Mouse (Mus musculus) hindbrain, embryonic 13.5 days (tissue): Measurements from ENCODE around the gene Rrn3. TPM values are rescaled to one million over a fixed set of nuclear protein-coding genes. Genes with fewer than 3 reads are reported as not detected.
"Not testable (repeated sequence)": the region's sequence is repeated elsewhere in the genome, so short reads cannot be mapped to it uniquely, and the experiment has no call there.

Experiments used
- ATAC-seq: fragments of 200-750 bp; cut with Nextera tagmentation; 2 replicates; pipeline ENCODE4 v1.8.0; 2017; ENCODE audit warnings: moderate TSS enrichment; ENCODE audit not compliant: low FRiP score
- H3K27ac ChIP-seq: fragments of 300-500 bp; sonication (generic); 2 replicates; pipeline ENCODE4 v1.5.1; 2015; ENCODE audit warnings: inconsistent platforms, mild to moderate bottlenecking, moderate library complexity
- H3K27me3 ChIP-seq: fragments of 300-500 bp; sonication (generic); 2 replicates; pipeline ENCODE4 v1.6.1; 2015; ENCODE audit warnings: mild to moderate bottlenecking, inconsistent platforms
- H3K36me3 ChIP-seq: fragments of 300-500 bp; sonication (generic); 2 replicates; pipeline ENCODE4 v1.6.1; 2015; ENCODE audit warnings: mild to moderate bottlenecking, inconsistent platforms
- H3K4me1 ChIP-seq: fragments of 300-500 bp; sonication (generic); replicated peaks from 2 replicates; pipeline ENCODE4 v1.6.1; 2015; ENCODE audit warnings: inconsistent platforms
- H3K4me2 ChIP-seq: fragments of 300-500 bp; sonication (generic); 2 replicates; pipeline ENCODE4 v1.6.1; 2015; ENCODE audit warnings: inconsistent platforms, mild to moderate bottlenecking, moderate library complexity
- H3K4me3 ChIP-seq: fragments of 300-500 bp; sonication (generic); 2 replicates; pipeline ENCODE4 v1.5.1; 2015; ENCODE audit warnings: mild to moderate bottlenecking, inconsistent platforms
- H3K9ac ChIP-seq: fragments of 300-500 bp; sonication (generic); 2 replicates; pipeline ENCODE4 v1.6.1; 2015; ENCODE audit warnings: mild to moderate bottlenecking, inconsistent platforms
- H3K9me3 ChIP-seq: fragments of 300-500 bp; sonication (generic); 2 replicates; pipeline ENCODE4 v1.6.1; 2016; ENCODE audit warnings: inconsistent platforms
- WGBS: fragments of 180-500 bp; shearing (Covaris S2); methylation state at CpG from one replicate; pipeline ENCODE4 v1.1.7; 2015; 5-methylcytosine and 5-hydroxymethylcytosine counted together
- polyA plus RNA-seq: library from polyadenylated mRNA; unstranded; fragments of >200 nt; fragmentation: Nextera tagmentation; extraction: Ambion mirVana; gene quantifications from 2 replicates; pipeline ENCODE4 v1.2.1, GENCODE M21; 2015

Gene Rrn3
- polyA plus RNA-seq, result 124 and 125 TPM in 2 replicates

GRCm38 (mm10) chr16:13780353-13781036, at the start of gene Rrn3:
Gene Rrn3, plus strand, starts transcription at chr16:13780708.
- H3K4me1 ChIP-seq, result peaks cover 27% of the 10 kb centered on the region
- H3K9ac ChIP-seq, result peak within 1 kb of the TSS; percentile 95
- peak within 1 kb of the TSS; percentile 60 for H3K4me2 ChIP-seq
- peak within 1 kb of the TSS; percentile 92 for H3K4me3 ChIP-seq
- H3K27ac ChIP-seq, result peak within 1 kb of the TSS; percentile 89
- H3K9me3 ChIP-seq, result no peaks in the 10 kb centered on the region
- peaks cover 18% of the 10 kb centered on the region for H3K36me3 ChIP-seq
- WGBS, result under 1% methylated on average over 57 of the region's 57 CpGs
- H3K27me3 ChIP-seq, result no peaks in the 10 kb centered on the region
- ATAC-seq, result peak; percentile 99

DNA sequence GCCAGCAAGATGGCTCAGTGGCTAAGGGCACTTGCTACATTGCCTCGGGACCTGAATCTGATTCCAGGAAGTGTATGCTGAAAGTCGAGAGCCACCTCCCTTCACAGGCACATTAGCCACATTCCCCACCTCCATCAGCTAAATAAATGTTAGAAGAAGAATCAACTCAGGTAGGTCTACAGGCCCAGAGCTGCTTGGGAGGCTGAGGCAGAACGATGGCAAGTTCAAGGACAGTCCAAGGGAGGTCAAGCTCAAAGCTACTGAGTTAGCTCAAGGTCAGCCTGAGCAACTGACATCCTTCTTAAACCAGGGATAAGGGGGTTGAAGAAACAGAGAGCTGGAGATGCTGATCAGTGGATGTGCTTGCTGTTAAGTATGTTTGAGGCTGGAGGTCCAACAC, 47.7 kb upstream of the Rrn3 start:
- Histone ChIP-seq H3K27ac (no peak overlapping the region), H3K9me3 (no peaks in the 10 kb centered on the region), H3K27me3 (peaks cover 8% of the 10 kb centered on the region), H3K9ac (no peak overlapping the region), H3K36me3 (no peaks in the 10 kb centered on the region), H3K4me3 (no peak overlapping the region), H3K4me1 (peaks cover 5% of the 10 kb centered on the region), H3K4me2 (no peak overlapping the region)
- WGBS, result 90% methylated on average over 3 of the region's 3 CpGs
- ATAC-seq, result no peak

GRCm38 (mm10) chr16:13733518-13734137, 46.9 kb upstream of the Rrn3 start:
- Histone ChIP-seq H3K36me3 (no peaks in the 10 kb centered on the region), H3K4me2 (no peak overlapping the region), H3K4me3 (no peak overlapping the region), H3K9me3 (no peaks in the 10 kb centered on the region), H3K9ac (no peak overlapping the region), H3K27ac (no peak overlapping the region), H3K4me1 (peaks cover 5% of the 10 kb centered on the region), H3K27me3 (peaks cover 8% of the 10 kb centered on the region)
- WGBS, result 26% methylated on average over 9 of the region's 9 CpGs
- no peak for ATAC-seq

DNA sequence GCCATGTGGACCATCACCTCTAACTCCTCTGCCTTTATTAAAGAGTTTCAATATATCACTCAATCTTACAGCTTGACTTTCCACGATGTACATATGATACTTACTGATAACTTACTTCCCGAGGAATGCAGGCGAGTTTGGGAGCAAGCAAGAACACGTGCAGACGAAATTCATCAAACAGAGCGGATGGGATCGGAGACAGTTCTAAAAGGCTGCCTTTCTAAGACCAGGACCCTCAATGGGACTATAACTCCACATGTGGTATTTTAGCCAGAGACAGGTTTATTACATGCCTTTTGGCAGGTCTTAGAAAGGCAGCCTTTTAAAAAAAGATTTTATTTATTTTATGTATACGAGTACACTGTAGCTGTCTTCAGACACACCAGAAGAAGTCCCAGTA, 44.5 kb upstream of the Rrn3 start:
- Histone ChIP-seq H3K36me3 (no peaks in the 10 kb centered on the region), H3K9ac (no peak overlapping the region), H3K9me3 (no peaks in the 10 kb centered on the region), H3K27me3 (no peaks in the 10 kb centered on the region), H3K27ac (no peak overlapping the region), H3K4me2 (no peak overlapping the region), H3K4me3 (no peak overlapping the region), H3K4me1 (no peaks in the 10 kb centered on the region)
- no peak for ATAC-seq
- 85% methylated on average over 8 of the region's 8 CpGs for WGBS

- not testable (repeated sequence) for H3K36me3 ChIP-seq, H3K4me2 ChIP-seq, H3K27ac ChIP-seq, ATAC-seq, H3K9me3 ChIP-seq, H3K4me1 ChIP-seq, H3K4me3 ChIP-seq, H3K27me3 ChIP-seq, H3K9ac ChIP-seq
- WGBS, result 68% methylated on average over 4 of the region's 4 CpGs
These were observed 41.5 kb upstream of the Rrn3 start for GRCm38 (mm10) chr16:13739044-13739443.

DNA sequence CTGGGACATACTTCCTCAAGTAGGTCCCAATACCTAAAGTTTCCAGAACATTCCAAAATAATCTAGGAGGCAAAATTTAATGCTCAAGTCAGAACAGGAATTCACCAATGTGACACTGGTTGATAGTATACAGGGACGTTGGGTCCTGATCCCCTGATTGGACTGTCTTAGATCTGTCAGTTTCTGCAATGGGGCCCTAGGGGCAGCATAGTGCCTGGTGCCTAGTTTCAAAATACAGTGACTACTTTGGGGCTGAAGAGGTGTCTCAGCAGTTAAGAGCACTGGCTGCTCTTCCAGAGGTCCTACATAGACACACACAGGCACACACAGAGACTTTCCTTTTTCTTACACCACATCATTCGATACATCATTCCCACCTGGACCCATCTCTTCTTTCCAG, 39.7 kb upstream of the Rrn3 start:
- H3K4me3 ChIP-seq, result no peak overlapping the region
- H3K9me3 ChIP-seq, result no peaks in the 10 kb centered on the region
- no peak for ATAC-seq
- no peak overlapping the region for H3K9ac ChIP-seq
- 78% methylated on average over 2 of the region's 2 CpGs for WGBS
- H3K27me3 ChIP-seq, result no peaks in the 10 kb centered on the region
- no peaks in the 10 kb centered on the region for H3K36me3 ChIP-seq
- H3K4me1 ChIP-seq, result no peaks in the 10 kb centered on the region
- no peak overlapping the region for H3K4me2 ChIP-seq
- no peak overlapping the region for H3K27ac ChIP-seq

DNA sequence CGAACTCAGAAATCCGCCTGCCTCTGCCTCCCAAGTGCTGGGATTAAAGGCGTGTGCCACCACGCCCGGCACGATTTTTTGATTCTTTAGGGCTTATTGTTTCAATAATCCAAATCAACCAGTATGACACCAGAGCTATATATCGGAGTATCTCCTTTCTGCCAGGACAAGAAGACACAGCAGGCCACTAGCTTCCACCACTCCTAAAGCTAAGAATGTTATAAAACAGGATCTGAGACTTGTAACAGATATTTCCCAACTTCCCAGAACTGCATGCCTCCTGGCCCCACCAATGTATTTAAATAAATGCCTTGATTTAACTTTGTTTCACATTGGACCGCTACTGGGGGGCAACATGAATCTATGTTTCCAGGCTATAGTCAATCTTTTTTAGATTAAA, 32.8 kb upstream of the Rrn3 start:
- Histone ChIP-seq H3K4me2 (no peak overlapping the region), H3K4me1 (no peaks in the 10 kb centered on the region), H3K9me3 (no peaks in the 10 kb centered on the region), H3K36me3 (no peaks in the 10 kb centered on the region), H3K9ac (no peak overlapping the region), H3K4me3 (no peak overlapping the region), H3K27me3 (peaks cover 8% of the 10 kb centered on the region; the same call in 1 of the 2 replicates), H3K27ac (no peak overlapping the region)
- WGBS, result 92% methylated on average over 8 of the region's 8 CpGs
- ATAC-seq, result no peak

- Histone ChIP-seq H3K27ac (no peak overlapping the region), H3K27me3 (peaks cover 8% of the 10 kb centered on the region; the same call in 1 of the 2 replicates), H3K4me3 (no peak overlapping the region), H3K4me2 (no peak overlapping the region), H3K9ac (no peak overlapping the region), H3K36me3 (no peaks in the 10 kb centered on the region), H3K9me3 (no peaks in the 10 kb centered on the region), H3K4me1 (no peaks in the 10 kb centered on the region)
- no peak for ATAC-seq
- 63% methylated on average over 3 of the region's 3 CpGs for WGBS
These were observed 32.4 kb upstream of the Rrn3 start for GRCm38 (mm10) chr16:13748124-13748523.

DNA sequence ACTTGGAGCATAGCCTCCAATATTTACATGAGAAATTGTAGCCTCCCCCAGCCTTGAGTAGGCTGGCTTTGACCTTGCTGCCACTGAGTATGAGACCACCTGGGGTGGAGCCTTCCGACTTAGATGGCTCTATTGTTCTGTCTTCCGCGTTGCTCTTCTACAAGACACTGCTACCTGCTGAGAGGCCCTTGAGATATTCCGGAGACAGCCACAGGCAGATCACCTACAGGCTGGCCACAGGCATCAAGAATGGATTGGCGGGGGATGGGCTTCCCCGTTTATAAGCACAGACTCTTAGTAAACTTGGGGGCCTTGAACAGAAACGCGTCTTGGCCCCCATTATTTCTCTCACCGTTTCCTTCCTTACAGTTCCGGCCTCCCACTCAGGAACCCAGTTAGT, 31.7 kb upstream of the Rrn3 start:
- 12% methylated on average over 10 of the region's 10 CpGs for WGBS
- H3K4me3 ChIP-seq, ATAC-seq, H3K9me3 ChIP-seq, H3K36me3 ChIP-seq, H3K27ac ChIP-seq, H3K27me3 ChIP-seq, H3K4me1 ChIP-seq, H3K4me2 ChIP-seq, H3K9ac ChIP-seq: not testable (repeated sequence)

DNA sequence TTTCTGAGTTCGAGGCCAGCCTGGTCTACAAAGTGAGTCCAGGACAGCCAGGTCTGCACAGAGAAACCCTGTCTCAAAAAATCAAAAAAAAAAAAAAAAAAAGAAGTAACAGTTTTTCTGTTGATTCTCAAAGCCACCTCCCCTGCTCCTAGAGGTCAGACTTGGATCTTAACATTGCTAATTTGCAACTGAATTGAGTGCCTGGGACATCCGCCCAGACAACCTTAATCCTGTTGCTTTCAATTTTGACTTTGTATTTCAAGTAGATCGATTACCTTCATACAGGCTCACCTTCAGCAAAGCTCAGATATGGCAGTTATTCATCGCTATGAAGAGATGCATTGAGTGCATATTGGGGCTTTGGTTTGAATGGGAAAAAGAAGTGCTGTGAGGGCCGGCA, 31.2 kb upstream of the Rrn3 start:
- no peaks in the 10 kb centered on the region for H3K9me3 ChIP-seq
- 46% methylated on average over 5 of the region's 5 CpGs for whole genome bisulfite sequencing
- peaks cover 8% of the 10 kb centered on the region; the same call in 1 of the 2 replicates for H3K27me3 ChIP-seq
- ATAC-seq, result no peak
- no peaks in the 10 kb centered on the region for H3K36me3 ChIP-seq
- no peak overlapping the region for H3K27ac ChIP-seq
- H3K4me1 ChIP-seq, result no peaks in the 10 kb centered on the region
- H3K9ac ChIP-seq, result no peak overlapping the region
- no peak overlapping the region for H3K4me3 ChIP-seq
- no peak overlapping the region for H3K4me2 ChIP-seq

- WGBS, result 58% methylated on average over 3 of the region's 3 CpGs
- no peak overlapping the region for H3K9ac ChIP-seq
- H3K9me3 ChIP-seq, result no peaks in the 10 kb centered on the region
- peaks cover 2% of the 10 kb centered on the region for H3K4me1 ChIP-seq
- no peak for ATAC-seq
- no peak overlapping the region for H3K4me2 ChIP-seq
- peaks cover 8% of the 10 kb centered on the region; the same call in 1 of the 2 replicates for H3K27me3 ChIP-seq
- no peak overlapping the region for H3K27ac ChIP-seq
- H3K4me3 ChIP-seq, result no peak overlapping the region
- no peaks in the 10 kb centered on the region for H3K36me3 ChIP-seq
These were observed 30.5 kb upstream of the Rrn3 start for GRCm38 (mm10) chr16:13749981-13750380.

GRCm38 (mm10) chr16:13750626-13751025, 29.9 kb upstream of the Rrn3 start:
- peaks cover 5% of the 10 kb centered on the region for H3K4me1 ChIP-seq
- ATAC-seq, result no peak
- WGBS, result 93% methylated on average over 13 of the region's 13 CpGs

DNA sequence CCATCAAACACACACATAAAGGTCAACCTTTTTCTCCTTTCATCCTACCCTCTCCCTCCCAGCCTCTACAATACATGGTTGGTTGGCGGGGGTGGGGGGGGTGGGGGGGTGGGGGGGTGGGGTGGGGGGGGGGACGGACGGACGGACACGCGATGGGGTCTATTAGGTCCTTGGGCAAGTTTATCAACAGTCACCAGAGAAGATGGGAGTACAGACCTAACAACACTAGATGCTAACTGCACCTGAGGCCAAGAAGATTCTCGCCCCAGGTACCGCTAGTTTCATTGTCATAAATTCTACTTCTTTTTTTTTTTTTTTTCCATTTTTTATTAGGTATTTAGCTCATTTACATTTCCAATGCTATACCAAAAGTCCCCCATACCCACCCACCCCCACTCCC, 26.5 kb upstream of the Rrn3 start:
- peak; percentile 46; the same call in 1 of the 2 replicates for ATAC-seq
- Histone ChIP-seq H3K27me3 (0 out of 2 replicates have a peak, but pooled peaks cover under 1% of the 10 kb centered on the region), H3K36me3 (no peaks in the 10 kb centered on the region), H3K9me3 (no peaks in the 10 kb centered on the region), H3K9ac (0 out of 2 replicates have a peak overlapping the region, but pooled peaks have one; percentile 77), H3K4me1 (peaks cover 20% of the 10 kb centered on the region), H3K4me3 (peak overlapping the region; percentile 67), H3K27ac (no peak overlapping the region), H3K4me2 (peak overlapping the region; percentile 92)
- WGBS, result 71% methylated on average over 8 of the region's 8 CpGs

More at GRCm38 (mm10) chr16:13750626-13751025, 29.9 kb upstream of the Rrn3 start:
- Histone ChIP-seq H3K36me3 (no peaks in the 10 kb centered on the region), H3K9ac (no peak overlapping the region), H3K27me3 (peaks cover 8% of the 10 kb centered on the region; the same call in 1 of the 2 replicates), H3K27ac (no peak overlapping the region), H3K4me2 (no peak overlapping the region), H3K9me3 (no peaks in the 10 kb centered on the region), H3K4me3 (no peak overlapping the region)
